Mouse (Mus musculus) heart, embryonic 13.5 days (tissue): ENCODE results near the gene Hcrtr1. TPM values are rescaled to one million over a fixed set of nuclear protein-coding genes. Genes with fewer than 3 reads are reported as not detected.

Experiments
- ATAC-seq: fragments of 200-750 bp; cut with Nextera tagmentation; 2 replicates; pipeline ENCODE4 v1.8.0; 2017; ENCODE audit warnings: moderate TSS enrichment; ENCODE audit not compliant: insufficient number of reproducible peaks, low FRiP score, low TSS enrichment; ENCODE audit errors: extremely low read depth
- H3K27ac ChIP-seq: fragments of 300-500 bp; sonication (generic); replicated peaks from 2 replicates; pipeline ENCODE4 v1.5.1; 2015; ENCODE audit warnings: moderate library complexity, mild to moderate bottlenecking, inconsistent platforms
- H3K27me3 ChIP-seq: fragments of 300-500 bp; sonication (generic); replicated peaks from 2 replicates; pipeline ENCODE4 v1.6.1; 2015; ENCODE audit warnings: mild to moderate bottlenecking, inconsistent platforms
- H3K36me3 ChIP-seq: fragments of 300-500 bp; sonication (generic); 2 replicates; pipeline ENCODE4 v1.6.1; 2015; ENCODE audit warnings: mild to moderate bottlenecking, inconsistent platforms
- H3K4me1 ChIP-seq: fragments of 300-500 bp; sonication (generic); 2 replicates; pipeline ENCODE4 v1.6.1; 2015; ENCODE audit warnings: inconsistent platforms
- H3K4me2 ChIP-seq: fragments of 300-500 bp; sonication (generic); 2 replicates; pipeline ENCODE4 v1.6.1; 2015; ENCODE audit warnings: inconsistent platforms, mild to moderate bottlenecking, moderate library complexity
- H3K4me3 ChIP-seq: fragments of 300-500 bp; sonication (generic); 2 replicates; pipeline ENCODE4 v1.5.1; 2015; ENCODE audit warnings: moderate library complexity, mild to moderate bottlenecking, inconsistent platforms
- H3K9ac ChIP-seq: fragments of 300-500 bp; sonication (generic); 2 replicates; pipeline ENCODE4 v1.6.1; 2015; ENCODE audit warnings: inconsistent platforms, mild to moderate bottlenecking, moderate library complexity
- H3K9me3 ChIP-seq: fragments of 300-500 bp; sonication (generic); 2 replicates; pipeline ENCODE4 v1.6.1; 2016; ENCODE audit warnings: inconsistent platforms
- WGBS: fragments of 180-500 bp; shearing (Covaris S2); methylation state at CpG from one replicate; pipeline ENCODE4 v1.1.7; 2015; ENCODE audit warnings: mixed read lengths; 5-methylcytosine and 5-hydroxymethylcytosine counted together
- polyA plus RNA-seq: library from polyadenylated mRNA; unstranded; fragments of >200 nt; fragmentation: Nextera tagmentation; extraction: Ambion mirVana; gene quantifications from 2 replicates; pipeline ENCODE4 v1.2.1, GENCODE M21; 2015

The Hcrtr1 gene
- polyA plus RNA-seq, 1 experiment from 2014 or later: 0.32 TPM

DNA sequence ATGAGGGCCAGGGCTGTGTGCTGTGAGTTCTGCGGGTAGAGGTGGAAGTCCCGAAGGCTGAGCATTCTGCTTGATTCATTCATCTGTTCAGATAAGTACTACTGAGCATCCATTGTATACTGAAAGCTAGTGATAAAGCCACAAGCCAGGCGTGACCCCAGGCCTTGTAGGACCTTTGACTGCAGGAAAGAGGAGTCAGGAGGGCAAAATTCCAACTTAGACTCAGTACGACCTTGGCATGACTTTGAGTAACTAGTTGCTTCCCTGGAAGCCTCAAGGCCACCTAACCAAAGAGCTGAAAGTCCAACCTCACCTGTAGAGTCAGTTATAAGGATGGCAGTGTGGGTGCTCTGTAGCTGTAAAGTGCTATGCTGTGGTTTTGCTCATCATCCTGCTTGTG lies 18.4 kb downstream of the Hcrtr1 start:
- Histone ChIP-seq H3K27ac (no peak overlapping the region), H3K4me3 (no peak overlapping the region), H3K36me3 (peaks cover 69% of the 10 kb centered on the region), H3K27me3 (no peaks in the 10 kb centered on the region), H3K9me3 (0 out of 2 replicates have a peak, but pooled peaks cover 5% of the 10 kb centered on the region), H3K4me1 (peaks cover 7% of the 10 kb centered on the region; the same call in 1 of the 2 replicates), H3K4me2 (no peak overlapping the region), H3K9ac (no peak overlapping the region)
- WGBS: 47% methylated on average over 4 of the region's 4 CpGs
- ATAC-seq: no peak

GRCm38 (mm10) chr4:130112732-130113131 lies 26.4 kb downstream of the Hcrtr1 start:
- no peak overlapping the region for H3K4me2 ChIP-seq
- ATAC-seq: no peak
- H3K4me3 ChIP-seq: no peak overlapping the region
- H3K4me1 ChIP-seq: peaks cover 19% of the 10 kb centered on the region
- peaks cover 37% of the 10 kb centered on the region for H3K36me3 ChIP-seq
- no peaks in the 10 kb centered on the region for H3K27me3 ChIP-seq
- WGBS: 100% methylated on average over 1 of the region's 1 CpGs
- no peak overlapping the region for H3K27ac ChIP-seq
- 0 out of 2 replicates have a peak, but pooled peaks cover 2% of the 10 kb centered on the region for H3K9me3 ChIP-seq
- H3K9ac ChIP-seq: no peak overlapping the region

DNA sequence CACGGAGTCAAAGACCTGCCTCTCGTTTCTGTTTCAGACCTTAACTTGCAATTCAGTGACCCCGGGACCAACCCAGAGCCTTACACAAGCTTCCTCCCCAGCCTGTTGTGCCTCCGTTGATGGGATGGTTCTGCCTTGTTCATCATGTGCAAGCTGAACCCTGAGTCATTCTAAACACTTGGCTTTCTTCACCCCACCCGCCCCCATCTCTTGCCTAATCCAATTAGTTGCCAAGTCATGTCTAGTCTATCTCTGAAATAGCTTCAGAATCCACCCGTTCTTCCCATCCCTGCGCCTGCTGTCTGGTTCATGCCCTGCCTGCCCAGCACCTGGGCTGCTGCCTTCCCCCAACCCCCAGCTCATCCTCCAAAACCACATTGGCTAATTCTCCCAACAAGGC lies 26.9 kb downstream of the Hcrtr1 start:
- ATAC-seq: no peak
- H3K36me3 ChIP-seq: peaks cover 33% of the 10 kb centered on the region
- 77% methylated on average over 7 of the region's 7 CpGs for WGBS

DNA sequence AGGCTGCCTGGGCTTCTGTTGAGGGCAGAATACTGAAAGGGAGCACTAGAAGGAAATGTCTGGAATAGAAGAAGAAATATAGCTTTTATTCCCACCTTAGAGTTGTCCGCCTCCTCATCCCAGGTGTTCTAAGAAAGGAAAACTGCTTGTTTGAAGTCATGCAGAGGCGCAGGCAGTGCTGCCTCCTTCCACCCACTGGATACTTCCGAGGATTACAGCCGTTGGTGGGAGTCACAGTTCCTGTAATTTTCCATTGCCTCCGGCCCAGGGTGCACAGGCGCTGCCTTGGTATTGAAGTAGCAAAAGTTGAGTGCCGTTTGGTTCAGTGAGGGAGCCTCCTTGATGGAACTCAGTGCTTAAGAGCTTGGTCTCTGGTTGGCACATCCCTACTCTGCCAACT lies 29.1 kb downstream of the Hcrtr1 start:
- no peak for ATAC-seq
- no peak overlapping the region for H3K4me3 ChIP-seq
- WGBS: 83% methylated on average over 7 of the region's 7 CpGs
- no peak overlapping the region for H3K27ac ChIP-seq
- no peak overlapping the region for H3K9ac ChIP-seq
- no peak overlapping the region for H3K4me2 ChIP-seq
- peaks cover 17% of the 10 kb centered on the region for H3K36me3 ChIP-seq
- H3K4me1 ChIP-seq: peaks cover 19% of the 10 kb centered on the region
- H3K9me3 ChIP-seq: no peaks in the 10 kb centered on the region
- H3K27me3 ChIP-seq: 0 out of 2 replicates have a peak, but pooled peaks cover 5% of the 10 kb centered on the region

More for the DNA sequence above, 26.9 kb downstream of the Hcrtr1 start:
- H3K27ac ChIP-seq: no peak overlapping the region
- peaks cover 19% of the 10 kb centered on the region for H3K4me1 ChIP-seq
- H3K4me2 ChIP-seq: no peak overlapping the region
- no peaks in the 10 kb centered on the region for H3K27me3 ChIP-seq
- H3K9ac ChIP-seq: no peak overlapping the region
- no peaks in the 10 kb centered on the region for H3K9me3 ChIP-seq
- H3K4me3 ChIP-seq: no peak overlapping the region

GRCm38 (mm10) chr4:130109666-130110065 lies 29.5 kb downstream of the Hcrtr1 start:
- no peak for ATAC-seq
- Histone ChIP-seq H3K4me1 (peaks cover 19% of the 10 kb centered on the region), H3K36me3 (peaks cover 12% of the 10 kb centered on the region), H3K4me2 (no peak overlapping the region), H3K27ac (no peak overlapping the region), H3K9me3 (no peaks in the 10 kb centered on the region), H3K27me3 (0 out of 2 replicates have a peak, but pooled peaks cover 5% of the 10 kb centered on the region), H3K9ac (no peak overlapping the region), H3K4me3 (no peak overlapping the region)
- WGBS: 88% methylated on average over 9 of the region's 9 CpGs

DNA sequence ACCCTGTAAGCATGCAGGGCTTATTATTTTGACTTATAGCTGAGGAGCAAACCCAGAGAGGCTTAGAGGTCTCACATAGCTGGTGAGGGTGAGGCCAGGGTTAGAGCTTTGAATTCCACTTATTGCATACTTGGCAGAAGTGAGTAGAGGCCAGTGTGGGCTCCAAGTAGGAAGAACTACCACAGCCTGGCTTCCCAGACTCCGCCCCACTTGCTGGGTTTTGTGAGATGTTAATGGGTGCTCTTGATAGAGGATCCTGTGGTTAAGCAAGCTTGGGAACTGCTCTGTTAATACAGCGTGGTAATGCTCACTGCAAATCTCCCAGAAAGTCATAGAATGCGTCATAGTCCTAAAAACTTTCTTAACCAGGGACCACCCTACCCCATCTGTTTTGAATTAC lies 30.2 kb downstream of the Hcrtr1 start:
- peaks cover 10% of the 10 kb centered on the region; the same call in 1 of the 2 replicates for H3K36me3 ChIP-seq
- H3K9ac ChIP-seq: no peak overlapping the region
- no peak overlapping the region for H3K27ac ChIP-seq
- H3K4me3 ChIP-seq: peak overlapping the region; percentile 77; the same call in 1 of the 2 replicates
- no peak for ATAC-seq
- peaks cover under 1% of the 10 kb centered on the region; the same call in 1 of the 2 replicates for H3K9me3 ChIP-seq
- H3K4me1 ChIP-seq: peaks cover 19% of the 10 kb centered on the region
- 78% methylated on average over 3 of the region's 3 CpGs for WGBS
- H3K27me3 ChIP-seq: 0 out of 2 replicates have a peak, but pooled peaks cover 5% of the 10 kb centered on the region
- H3K4me2 ChIP-seq: peak overlapping the region; percentile 83; the same call in 1 of the 2 replicates

DNA sequence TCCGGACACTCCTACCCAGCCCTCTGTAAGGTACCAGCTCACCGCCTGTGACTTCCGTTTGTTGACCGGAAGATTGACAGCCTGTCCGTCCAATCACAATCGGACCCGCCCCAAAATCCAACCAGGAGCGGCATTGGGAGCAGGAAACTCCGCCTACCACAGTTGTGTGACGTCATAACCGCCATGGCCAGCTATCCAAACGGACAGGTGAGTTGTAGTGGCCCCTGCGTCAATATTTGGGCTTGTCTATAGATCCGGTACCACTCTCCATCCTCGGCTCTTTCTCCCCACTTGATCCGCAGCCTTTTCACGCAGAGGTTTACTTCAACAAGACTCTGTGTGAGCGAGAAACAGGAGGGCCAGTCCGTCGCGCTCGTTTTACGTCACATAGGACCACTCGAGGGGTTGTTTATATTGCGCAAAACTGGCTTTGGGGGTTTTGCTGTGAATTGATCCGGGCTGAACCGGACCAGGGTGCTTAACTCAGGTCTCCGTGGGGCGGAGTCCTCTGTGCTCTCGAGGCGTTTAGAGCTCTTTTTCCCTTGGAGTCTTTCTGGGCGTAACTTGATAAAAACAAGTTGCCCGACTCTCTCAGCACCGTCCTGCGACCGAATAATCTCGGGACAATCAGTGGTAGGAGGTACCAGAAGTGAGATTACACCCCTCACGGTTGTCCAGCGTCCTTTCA lies 31.6 kb downstream of the Hcrtr1 start:
- H3K4me3 ChIP-seq: peak overlapping the region; percentile 77
- H3K27me3 ChIP-seq: peaks cover 9% of the 10 kb centered on the region; the same call in 1 of the 2 replicates
- under 1% methylated on average over 39 of the region's 39 CpGs for WGBS
- H3K27ac ChIP-seq: peak overlapping the region; percentile 68
- H3K4me1 ChIP-seq: peaks cover 19% of the 10 kb centered on the region
- H3K36me3 ChIP-seq: peaks cover 4% of the 10 kb centered on the region; the same call in 1 of the 2 replicates
- H3K9ac ChIP-seq: peak overlapping the region; percentile 83
- H3K4me2 ChIP-seq: peak overlapping the region; percentile 83
- peak; percentile 92 for ATAC-seq
- peaks cover 4% of the 10 kb centered on the region for H3K9me3 ChIP-seq

GRCm38 (mm10) chr4:130107065-130107443 lies 32.1 kb downstream of the Hcrtr1 start:
- ATAC-seq: peak; percentile 23; the same call in 1 of the 2 replicates
- no peak overlapping the region for H3K27ac ChIP-seq
- peaks cover 9% of the 10 kb centered on the region; the same call in 1 of the 2 replicates for H3K27me3 ChIP-seq
- peaks cover 4% of the 10 kb centered on the region for H3K9me3 ChIP-seq
- H3K4me2 ChIP-seq: peak overlapping the region; percentile 83
- H3K36me3 ChIP-seq: no peaks in the 10 kb centered on the region
- peaks cover 19% of the 10 kb centered on the region for H3K4me1 ChIP-seq
- H3K4me3 ChIP-seq: peak overlapping the region; percentile 77
- H3K9ac ChIP-seq: peak overlapping the region; percentile 83
- 12% methylated on average over 14 of the region's 14 CpGs for WGBS

- peaks cover 30% of the 10 kb centered on the region for H3K4me1 ChIP-seq
- H3K9me3 ChIP-seq: peaks cover 4% of the 10 kb centered on the region
- no peak overlapping the region for H3K27ac ChIP-seq
- 55% methylated on average over 4 of the region's 4 CpGs for WGBS
- no peak for ATAC-seq
- H3K4me2 ChIP-seq: no peak overlapping the region
- H3K36me3 ChIP-seq: no peaks in the 10 kb centered on the region
- no peak overlapping the region for H3K4me3 ChIP-seq
- no peak overlapping the region for H3K9ac ChIP-seq
- peaks cover 12% of the 10 kb centered on the region; the same call in 1 of the 2 replicates for H3K27me3 ChIP-seq
These were observed 34.6 kb downstream of the Hcrtr1 start for GRCm38 (mm10) chr4:130104584-130104983.

DNA sequence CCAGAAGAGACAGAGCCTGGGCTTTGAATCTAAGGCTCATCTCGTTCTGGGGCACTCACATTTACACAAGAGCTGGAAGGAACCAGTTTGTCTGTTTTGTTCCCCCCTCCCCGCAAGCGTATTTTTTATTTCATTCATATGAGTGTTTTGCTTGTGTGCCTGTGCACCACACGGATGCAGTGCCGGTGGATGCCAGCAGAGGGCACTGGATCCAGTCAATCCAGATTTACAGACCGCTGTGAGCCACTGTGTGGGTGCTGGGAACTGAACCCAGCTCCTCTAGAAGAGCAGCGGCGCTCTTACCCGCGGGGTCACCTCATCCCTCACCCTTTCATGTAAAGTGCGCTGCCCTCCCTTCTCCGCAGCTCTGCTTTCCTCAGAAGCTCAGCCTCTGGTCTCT lies 35.5 kb downstream of the Hcrtr1 start:
- H3K4me2 ChIP-seq: no peak overlapping the region
- peaks cover 19% of the 10 kb centered on the region; the same call in 1 of the 2 replicates for H3K27me3 ChIP-seq
- no peak overlapping the region for H3K27ac ChIP-seq
- H3K36me3 ChIP-seq: no peaks in the 10 kb centered on the region
- H3K9ac ChIP-seq: no peak overlapping the region
- peaks cover 4% of the 10 kb centered on the region for H3K9me3 ChIP-seq
- H3K4me3 ChIP-seq: no peak overlapping the region
- H3K4me1 ChIP-seq: peaks cover 25% of the 10 kb centered on the region
- 65% methylated on average over 12 of the region's 12 CpGs for WGBS
- ATAC-seq: no peak

GRCm38 (mm10) chr4:130102111-130102651 lies 37.0 kb downstream of the Hcrtr1 start, which contains the start of gene Pef1:
Gene Pef1, plus strand, starts transcription at chr4:130102558.
- no peak within 1 kb of the TSS for H3K4me2 ChIP-seq
- H3K27ac ChIP-seq: no peak within 1 kb of the TSS
- 17% methylated on average over 6 of the region's 6 CpGs for WGBS

More at GRCm38 (mm10) chr4:130102111-130102651, 37.0 kb downstream of the Hcrtr1 start, which contains the start of gene Pef1:
- Histone ChIP-seq H3K36me3 (no peaks in the 10 kb centered on the region), H3K4me3 (no peak within 1 kb of the TSS), H3K9ac (no peak within 1 kb of the TSS), H3K9me3 (peaks cover 4% of the 10 kb centered on the region), H3K27me3 (peaks cover 26% of the 10 kb centered on the region; the same call in 1 of the 2 replicates), H3K4me1 (peaks cover 18% of the 10 kb centered on the region)
- ATAC-seq: no peak
